Mouse (Mus musculus): Measurements from ENCODE around the gene Hist1h2bq. TPM values are rescaled to one million over a fixed set of nuclear protein-coding genes. Genes with fewer than 3 reads are reported as not detected.
"Not testable (repeated sequence)": the region's sequence is repeated elsewhere in the genome, so short reads cannot be mapped to it uniquely, and the experiment has no call there.

Gene Hist1h2bq
- polyA plus RNA-seq, 1 experiment = 20.3 TPM

- H3K36me3 ChIP-seq (ENCODE audit: control insufficient read depth, insufficient read depth) = no peaks in the 10 kb centered on the region
- no peaks in the 10 kb centered on the region for H3K79me2 ChIP-seq (ENCODE audit: control insufficient read depth, insufficient read depth)
- H3K79me3 ChIP-seq (ENCODE audit: low read depth) = no peaks in the 10 kb centered on the region
- peak overlapping the region; percentile 59 for H3ac ChIP-seq (ENCODE audit: control insufficient read depth, insufficient read length, low read depth)
- H3K27me3 ChIP-seq (ENCODE audit: control insufficient read depth, insufficient read depth, insufficient read length) = no peaks in the 10 kb centered on the region
- H3K4me3 ChIP-seq (ENCODE audit: insufficient read depth, poor library complexity, severe bottlenecking) = peak overlapping the region; percentile 18
- TF ChIP-seq CEBPB (IDR thresholded peaks at IDR 0.05; ENCODE audit: low read depth) (no peak), MYOD1 (IDR thresholded peaks at IDR 0.05; ENCODE audit: control insufficient read depth, insufficient read length, low read depth) (no peak), MYOG (IDR thresholded peaks at IDR 0.05; ENCODE audit: control insufficient read depth, extremely low read depth, insufficient read length) (no peak), USF1 (IDR thresholded peaks at IDR 0.05; ENCODE audit: low read depth) (no peak), MAX (IDR thresholded peaks at IDR 0.05) (no peak), CTCF (IDR thresholded peaks at IDR 0.05; ENCODE audit: control insufficient read depth, insufficient read depth, insufficient read length) (no peak)
Observed at GRCm38 (mm10) chr13:21786189-21786898, 23.7 kb downstream of the Hist1h2bq start.

GRCm38 (mm10) chr13:21784311-21784710 lies 25.7 kb downstream of the Hist1h2bq start:
- Histone ChIP-seq H3K79me3 (ENCODE audit: low read depth) (no peaks in the 10 kb centered on the region), H3K27me3 (ENCODE audit: control insufficient read depth, insufficient read depth, insufficient read length) (no peaks in the 10 kb centered on the region), H3K36me3 (ENCODE audit: control insufficient read depth, insufficient read depth) (no peaks in the 10 kb centered on the region), H3K4me3 (ENCODE audit: insufficient read depth, poor library complexity, severe bottlenecking) (no peak overlapping the region), H3K79me2 (ENCODE audit: control insufficient read depth, insufficient read depth) (no peaks in the 10 kb centered on the region), H3ac (ENCODE audit: control insufficient read depth, insufficient read length, low read depth) (no peak overlapping the region)
- TF ChIP-seq MYOD1 (IDR thresholded peaks at IDR 0.05; ENCODE audit: control insufficient read depth, insufficient read length, low read depth) (no peak), MYOG (IDR thresholded peaks at IDR 0.05; ENCODE audit: control insufficient read depth, extremely low read depth, insufficient read length) (no peak), CTCF (IDR thresholded peaks at IDR 0.05; ENCODE audit: control insufficient read depth, insufficient read depth, insufficient read length) (no peak), MAX (IDR thresholded peaks at IDR 0.05) (no peak), USF1 (IDR thresholded peaks at IDR 0.05; ENCODE audit: low read depth) (no peak), CEBPB (IDR thresholded peaks at IDR 0.05; ENCODE audit: low read depth) (no peak), FOSL1 (IDR thresholded peaks at IDR 0.05; ENCODE audit: insufficient read depth, low read length, poor library complexity, severe bottlenecking) (no peak)

- no peaks in the 10 kb centered on the region for H3K27me3 ChIP-seq (ENCODE audit: control insufficient read depth, insufficient read depth, insufficient read length)
- H3K4me3 ChIP-seq (ENCODE audit: insufficient read depth, poor library complexity, severe bottlenecking) = no peak overlapping the region
- no peaks in the 10 kb centered on the region for H3K36me3 ChIP-seq (ENCODE audit: control insufficient read depth, insufficient read depth)
- TF ChIP-seq MYOD1 (IDR thresholded peaks at IDR 0.05; ENCODE audit: control insufficient read depth, insufficient read length, low read depth) (no peak), MYOG (IDR thresholded peaks at IDR 0.05; ENCODE audit: control insufficient read depth, extremely low read depth, insufficient read length) (no peak), CEBPB (IDR thresholded peaks at IDR 0.05; ENCODE audit: low read depth) (no peak), CTCF (IDR thresholded peaks at IDR 0.05; ENCODE audit: control insufficient read depth, insufficient read depth, insufficient read length) (no peak), USF1 (IDR thresholded peaks at IDR 0.05; ENCODE audit: low read depth) (no peak), MAX (IDR thresholded peaks at IDR 0.05) (no peak)
- H3K79me2 ChIP-seq (ENCODE audit: control insufficient read depth, insufficient read depth) = no peaks in the 10 kb centered on the region
- H3ac ChIP-seq (ENCODE audit: control insufficient read depth, insufficient read length, low read depth) = peak overlapping the region; percentile 64
- H3K79me3 ChIP-seq (ENCODE audit: low read depth) = no peaks in the 10 kb centered on the region
Observed at GRCm38 (mm10) chr13:21783734-21784161, 26.2 kb downstream of the Hist1h2bq start.

- Histone ChIP-seq H3K36me3 (ENCODE audit: control insufficient read depth, insufficient read depth) (no peaks in the 10 kb centered on the region), H3K79me2 (ENCODE audit: control insufficient read depth, insufficient read depth) (no peaks in the 10 kb centered on the region), H3K79me3 (ENCODE audit: low read depth) (no peaks in the 10 kb centered on the region), H3ac (ENCODE audit: control insufficient read depth, insufficient read length, low read depth) (peak within 1 kb of the TSS; percentile 64), H3K27me3 (ENCODE audit: control insufficient read depth, insufficient read depth, insufficient read length) (no peaks in the 10 kb centered on the region), H3K4me3 (ENCODE audit: insufficient read depth, poor library complexity, severe bottlenecking) (peak within 1 kb of the TSS; percentile 8)
- TF ChIP-seq FOSL1 (IDR thresholded peaks at IDR 0.05; ENCODE audit: insufficient read depth, low read length, poor library complexity, severe bottlenecking) = no peak
- TF ChIP-seq MYOG (IDR thresholded peaks at IDR 0.05; ENCODE audit: control insufficient read depth, extremely low read depth, insufficient read length) = no peak
- no peak for TF ChIP-seq CEBPB (IDR thresholded peaks at IDR 0.05; ENCODE audit: low read depth)
- TF ChIP-seq USF1 (IDR thresholded peaks at IDR 0.05; ENCODE audit: low read depth) = no peak
- no peak for TF ChIP-seq MAX (IDR thresholded peaks at IDR 0.05)
- no peak for TF ChIP-seq CTCF (IDR thresholded peaks at IDR 0.05; ENCODE audit: control insufficient read depth, insufficient read depth, insufficient read length)
- no peak for TF ChIP-seq MYOD1 (IDR thresholded peaks at IDR 0.05; ENCODE audit: control insufficient read depth, insufficient read length, low read depth)
Observed at GRCm38 (mm10) chr13:21783255-21783617, 26.8 kb downstream of the Hist1h2bq start, which contains the start of gene Hist1h3i. TSS of gene Hist1h3i (minus strand) at chr13:21783370.

- peak overlapping the region; percentile 8 for H3K4me3 ChIP-seq (ENCODE audit: insufficient read depth, poor library complexity, severe bottlenecking)
- H3K79me3 ChIP-seq (ENCODE audit: low read depth); H3K27me3 ChIP-seq (ENCODE audit: control insufficient read depth, insufficient read depth, insufficient read length); H3K79me2 ChIP-seq (ENCODE audit: control insufficient read depth, insufficient read depth); H3K36me3 ChIP-seq (ENCODE audit: control insufficient read depth, insufficient read depth): not testable (repeated sequence)
- H3ac ChIP-seq (ENCODE audit: control insufficient read depth, insufficient read length, low read depth) = peak overlapping the region; percentile 2
- peak; percentile 13 for TF ChIP-seq CEBPB (IDR thresholded peaks at IDR 0.05; ENCODE audit: low read depth)
Observed at GRCm38 (mm10) chr13:21782361-21783254, 27.4 kb downstream of the Hist1h2bq start.

Data from C2C12 (cell line).